Mouse (Mus musculus) forebrain, embryonic 11.5 days (tissue): Measurements from ENCODE around the gene Il27. TPM values are rescaled to one million over a fixed set of nuclear protein-coding genes. Genes with fewer than 3 reads are reported as not detected.

Experiments used
- ATAC-seq: fragments of 200-750 bp; cut with Nextera tagmentation; replicated peaks from 2 replicates; pipeline ENCODE4 v1.8.0; 2017; ENCODE audit warnings: moderate TSS enrichment; ENCODE audit not compliant: low FRiP score
- DNase-seq: peaks from one replicate; pipeline ENCODE4 v3.0.0-alpha.2; 2017; ENCODE audit warnings: low spot score
- H3K27ac ChIP-seq: fragments of 300-500 bp; sonication (generic); 2 replicates; pipeline ENCODE4 v1.5.1; 2014; ENCODE audit warnings: low read depth, low read length
- H3K27me3 ChIP-seq: fragments of 300-500 bp; sonication (generic); 2 replicates; pipeline ENCODE4 v1.6.1; 2014; ENCODE audit warnings: mild to moderate bottlenecking, low read length, mixed read lengths; ENCODE audit not compliant: control insufficient read depth, insufficient read depth
- H3K36me3 ChIP-seq: fragments of 300-500 bp; sonication (generic); 2 replicates; pipeline ENCODE4 v1.6.1; 2014; ENCODE audit warnings: mild to moderate bottlenecking, low read length, moderate library complexity, mixed read lengths; ENCODE audit not compliant: control insufficient read depth, insufficient read depth
- H3K4me1 ChIP-seq: fragments of 300-500 bp; sonication (generic); replicated peaks from 2 replicates; pipeline ENCODE4 v1.6.1; 2014; ENCODE audit warnings: low read length, mixed read lengths; ENCODE audit not compliant: control insufficient read depth, insufficient read depth
- H3K4me2 ChIP-seq: fragments of 300-500 bp; sonication (generic); 2 replicates; pipeline ENCODE4 v1.6.1; 2014; ENCODE audit warnings: low read depth, mild to moderate bottlenecking, low read length, moderate library complexity, mixed read lengths; ENCODE audit not compliant: severe bottlenecking
- H3K4me3 ChIP-seq: fragments of 300-500 bp; sonication (generic); 2 replicates; pipeline ENCODE4 v1.5.1; 2014; ENCODE audit warnings: low read depth, low read length
- H3K9ac ChIP-seq: fragments of 300-500 bp; sonication (generic); 2 replicates; pipeline ENCODE4 v1.6.1; 2014; ENCODE audit warnings: low read length
- H3K9me3 ChIP-seq: fragments of 300-500 bp; sonication (generic); 2 replicates; pipeline ENCODE4 v1.6.1; 2016; ENCODE audit warnings: low read length, mixed read lengths; ENCODE audit not compliant: control insufficient read depth
- WGBS: fragments of 180-500 bp; shearing (Covaris S2); extraction: QIAGEN DNeasy Blood & Tissue Kit; methylation state at CpG from one replicate; pipeline ENCODE4 v1.1.7; 2014; 5-methylcytosine and 5-hydroxymethylcytosine counted together
- polyA plus RNA-seq: library from polyadenylated mRNA; unstranded; fragments of >200 nt; fragmentation: Nextera tagmentation; extraction: Ambion mirVana; gene quantifications from 2 replicates; pipeline ENCODE4 v1.2.1, GENCODE M21; 2014

Il27 gene
- polyA plus RNA-seq, 1 experiment from 2014 or later = not detected

- Histone ChIP-seq H3K27ac (no peak overlapping the region), H3K36me3 (no peaks in the 10 kb centered on the region), H3K4me1 (no peaks in the 10 kb centered on the region), H3K27me3 (no peaks in the 10 kb centered on the region), H3K4me2 (no peak overlapping the region), H3K9ac (no peak overlapping the region), H3K4me3 (no peak overlapping the region), H3K9me3 (no peaks in the 10 kb centered on the region)
- ATAC-seq = no peak
- no peak for DNase-seq
- WGBS = 76% methylated on average over 3 of the region's 3 CpGs
Measured at GRCm38 (mm10) chr7:126616707-126617106, 22.0 kb upstream of the Il27 start.

- no peaks in the 10 kb centered on the region for H3K27me3 ChIP-seq
- DNase-seq (no peak), ATAC-seq (no peak)
- 81% methylated on average over 3 of the region's 3 CpGs for WGBS
- H3K36me3 ChIP-seq = no peaks in the 10 kb centered on the region
- H3K9ac ChIP-seq = no peak overlapping the region
- no peaks in the 10 kb centered on the region for H3K9me3 ChIP-seq
- no peak overlapping the region for H3K4me3 ChIP-seq
- H3K4me1 ChIP-seq = no peaks in the 10 kb centered on the region
- H3K27ac ChIP-seq = no peak overlapping the region
- no peak overlapping the region for H3K4me2 ChIP-seq
Measured at GRCm38 (mm10) chr7:126612736-126613135, 18.0 kb upstream of the Il27 start.

- no peak for ATAC-seq
- H3K4me3 ChIP-seq = no peak overlapping the region
- WGBS = 77% methylated on average over 5 of the region's 5 CpGs
Measured at GRCm38 (mm10) chr7:126607796-126608195, 13.1 kb upstream of the Il27 start.

GRCm38 (mm10) chr7:126607064-126607463 lies 12.3 kb upstream of the Il27 start:
- H3K4me1 ChIP-seq = no peaks in the 10 kb centered on the region
- H3K27me3 ChIP-seq = no peaks in the 10 kb centered on the region
- no peaks in the 10 kb centered on the region for H3K36me3 ChIP-seq
- H3K4me2 ChIP-seq = no peak overlapping the region
- no peak overlapping the region for H3K4me3 ChIP-seq
- no peak overlapping the region for H3K27ac ChIP-seq
- H3K9me3 ChIP-seq = no peaks in the 10 kb centered on the region
- ATAC-seq (no peak), DNase-seq (no peak)
- H3K9ac ChIP-seq = no peak overlapping the region
- 84% methylated on average over 3 of the region's 3 CpGs for WGBS

More at GRCm38 (mm10) chr7:126607796-126608195, 13.1 kb upstream of the Il27 start:
- Histone ChIP-seq H3K9me3 (no peaks in the 10 kb centered on the region), H3K27me3 (no peaks in the 10 kb centered on the region), H3K36me3 (no peaks in the 10 kb centered on the region), H3K4me1 (no peaks in the 10 kb centered on the region), H3K4me2 (no peak overlapping the region), H3K27ac (no peak overlapping the region), H3K9ac (no peak overlapping the region)
- DNase-seq = no peak

GRCm38 (mm10) chr7:126606611-126607010 lies 11.9 kb upstream of the Il27 start:
- DNase-seq = no peak
- H3K9ac ChIP-seq = no peak overlapping the region
- H3K27me3 ChIP-seq = no peaks in the 10 kb centered on the region
- H3K4me3 ChIP-seq = no peak overlapping the region
- 88% methylated on average over 5 of the region's 5 CpGs for WGBS
- no peak overlapping the region for H3K4me2 ChIP-seq
- no peaks in the 10 kb centered on the region for H3K9me3 ChIP-seq
- H3K27ac ChIP-seq = no peak overlapping the region
- H3K4me1 ChIP-seq = no peaks in the 10 kb centered on the region
- no peak for ATAC-seq
- H3K36me3 ChIP-seq = no peaks in the 10 kb centered on the region

- H3K4me2 ChIP-seq = no peak overlapping the region
- 85% methylated on average over 3 of the region's 3 CpGs for WGBS
- no peak for ATAC-seq
Measured at GRCm38 (mm10) chr7:126602650-126603049, 7.9 kb upstream of the Il27 start.

GRCm38 (mm10) chr7:126601896-126602295 lies 7.2 kb upstream of the Il27 start:
- no peak overlapping the region for H3K9ac ChIP-seq
- no peak for ATAC-seq
- no peaks in the 10 kb centered on the region for H3K9me3 ChIP-seq
- H3K27ac ChIP-seq = no peak overlapping the region
- no peaks in the 10 kb centered on the region for H3K4me1 ChIP-seq
- WGBS = 47% methylated on average over 5 of the region's 5 CpGs
- H3K36me3 ChIP-seq = no peaks in the 10 kb centered on the region
- H3K27me3 ChIP-seq = no peaks in the 10 kb centered on the region
- no peak overlapping the region for H3K4me2 ChIP-seq
- DNase-seq = no peak
- no peak overlapping the region for H3K4me3 ChIP-seq

More at GRCm38 (mm10) chr7:126602650-126603049, 7.9 kb upstream of the Il27 start:
- Histone ChIP-seq H3K4me3 (no peak overlapping the region), H3K27ac (no peak overlapping the region), H3K27me3 (no peaks in the 10 kb centered on the region), H3K9me3 (no peaks in the 10 kb centered on the region), H3K36me3 (no peaks in the 10 kb centered on the region), H3K9ac (no peak overlapping the region), H3K4me1 (no peaks in the 10 kb centered on the region)
- no peak for DNase-seq

- no peaks in the 10 kb centered on the region for H3K9me3 ChIP-seq
- no peaks in the 10 kb centered on the region for H3K36me3 ChIP-seq
- ATAC-seq (no peak), DNase-seq (no peak)
- H3K4me3 ChIP-seq = no peak overlapping the region
- no peak overlapping the region for H3K27ac ChIP-seq
- H3K9ac ChIP-seq = no peak overlapping the region
- 82% methylated on average over 6 of the region's 6 CpGs for WGBS
- no peaks in the 10 kb centered on the region for H3K4me1 ChIP-seq
- no peaks in the 10 kb centered on the region for H3K27me3 ChIP-seq
- H3K4me2 ChIP-seq = no peak overlapping the region
Measured at GRCm38 (mm10) chr7:126598919-126599318, 4.2 kb upstream of the Il27 start.

GRCm38 (mm10) chr7:126596414-126596813 lies 1.7 kb upstream of the Il27 start:
- Histone ChIP-seq H3K9ac (no peak overlapping the region), H3K36me3 (no peaks in the 10 kb centered on the region), H3K4me3 (no peak overlapping the region), H3K9me3 (no peaks in the 10 kb centered on the region), H3K4me1 (no peaks in the 10 kb centered on the region), H3K27me3 (no peaks in the 10 kb centered on the region), H3K4me2 (no peak overlapping the region), H3K27ac (no peak overlapping the region)
- 69% methylated on average over 6 of the region's 6 CpGs for WGBS
- DNase-seq (no peak), ATAC-seq (no peak)
